Mouse (Mus musculus): Measurements from ENCODE around the gene Olfr777. TPM values are rescaled to one million over a fixed set of nuclear protein-coding genes. Genes with fewer than 3 reads are reported as not detected.
"Not testable (repeated sequence)": the region's sequence is repeated elsewhere in the genome, so short reads cannot be mapped to it uniquely, and the experiment has no call there.

The Olfr777 gene
- not detected for total RNA-seq (2021)
- long read RNA-seq, experiment 1 = 0 reads
- long read RNA-seq, experiment 2 = 0 reads

DNA sequence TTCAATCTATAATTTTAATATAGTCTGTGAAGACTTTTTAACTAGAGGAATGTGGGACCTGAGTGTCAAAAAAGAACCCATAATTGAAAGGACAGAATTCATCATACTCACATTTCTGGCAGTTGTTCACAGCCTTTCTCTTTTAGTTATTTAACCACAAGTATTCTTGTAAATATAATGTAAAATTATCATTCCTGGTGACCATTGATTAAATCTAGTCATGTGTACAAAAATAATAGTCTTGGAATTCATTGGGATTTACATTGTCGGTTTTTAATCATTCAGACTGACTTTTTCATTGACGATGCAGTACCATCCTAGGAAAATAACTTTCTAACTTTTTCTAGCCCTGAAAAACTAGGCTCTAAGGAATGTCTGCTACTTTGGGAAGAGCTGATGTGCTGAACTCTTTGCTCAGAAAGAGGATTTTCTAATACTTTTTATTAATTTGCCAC, at the start of gene Olfr777:
Olfr777 (minus strand) TSS at position 405 of the 455 bp plus-strand sequence.
- no peak for DNase-seq (ENCODE audit: low spot score in 2 of 2)

DNA sequence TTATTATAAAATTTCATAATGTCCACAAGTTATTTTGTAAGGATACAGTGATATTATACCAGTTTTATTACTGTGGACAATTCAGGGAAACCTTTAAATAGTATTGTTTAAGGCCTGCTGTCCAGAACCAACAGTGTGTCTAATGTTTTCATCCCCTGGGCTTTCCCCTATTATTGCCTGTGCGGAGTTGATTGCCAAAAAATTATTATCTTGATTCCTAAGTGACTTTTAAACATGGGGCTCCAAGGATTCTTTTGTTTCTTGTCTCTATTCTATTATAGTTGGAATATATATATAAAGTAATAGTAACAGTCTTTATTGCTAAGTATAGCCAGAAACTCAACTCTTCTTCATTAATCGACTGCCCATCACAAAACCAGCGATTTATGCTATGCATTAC, 46.5 kb upstream of the Olfr777 start, which contains the start of gene Olfr780:
Olfr780 (plus strand) TSS at position 301 of the 400 bp plus-strand sequence.
- DNase-seq (ENCODE audit: low spot score in 2 of 2) = no peak

DNA sequence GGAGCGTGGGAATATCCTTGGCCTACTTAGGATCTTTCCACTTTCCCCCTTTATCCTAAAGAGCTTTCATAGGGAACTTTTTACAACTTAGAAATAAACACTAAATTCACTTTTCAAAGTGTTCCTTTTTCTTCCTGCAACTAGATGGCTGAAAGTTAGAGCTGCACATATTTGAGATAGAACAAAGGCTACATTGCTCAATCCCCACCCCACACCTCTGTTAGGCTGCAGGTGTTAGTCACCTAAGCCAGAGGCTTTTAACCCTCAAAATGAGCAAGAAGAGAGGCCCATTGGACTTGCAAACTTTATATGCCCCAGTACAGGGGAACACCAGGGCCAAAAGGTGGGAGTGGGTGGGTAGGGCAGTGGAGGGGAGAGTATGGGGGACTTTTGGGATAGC, 42.2 kb upstream of the Olfr777 start:
- not testable (repeated sequence) for DNase-seq (ENCODE audit: low spot score in 2 of 2)

DNA sequence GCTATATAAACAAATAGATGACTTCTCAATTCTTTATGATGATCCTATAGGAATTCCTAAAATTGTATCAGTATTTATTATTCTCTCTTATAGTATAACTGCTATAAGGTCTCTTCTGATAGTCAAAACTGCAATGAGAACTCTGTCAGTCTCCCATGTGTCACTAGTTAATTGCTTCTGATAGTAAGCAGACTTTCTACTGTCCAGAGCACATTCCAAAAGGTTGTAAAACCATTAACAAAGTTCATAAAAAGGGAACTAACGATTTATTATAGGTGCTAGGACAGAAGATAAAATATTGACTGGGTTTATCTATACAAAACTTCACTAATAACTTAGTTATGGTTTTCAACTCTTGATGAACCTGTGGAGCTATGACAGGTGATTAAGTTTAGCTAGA, 41.7 kb upstream of the Olfr777 start:
- DNase-seq (ENCODE audit: low spot score in 2 of 2) = not testable (repeated sequence)

DNA sequence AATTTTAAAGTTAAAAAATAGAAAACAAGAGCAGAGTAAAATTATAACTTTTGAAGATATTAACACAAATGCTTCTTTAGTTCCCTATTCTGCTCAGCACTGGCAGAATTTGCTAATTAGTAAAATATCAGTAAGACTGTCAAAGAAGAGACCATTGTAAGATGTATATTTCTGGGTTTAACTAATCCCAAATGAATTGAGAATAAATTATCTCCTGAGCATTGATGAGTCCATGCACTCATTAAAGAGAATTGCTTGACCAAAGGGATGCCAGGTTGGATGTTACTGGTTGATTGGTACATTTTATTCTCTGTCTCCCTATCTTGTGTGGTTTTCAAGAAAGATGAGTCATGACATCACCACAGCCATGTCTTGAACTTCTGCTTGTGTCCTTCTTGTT, 12.5 kb downstream of the Olfr777 start, which contains the start of gene Olfr776:
Olfr776 (plus strand) TSS at position 301 of the 400 bp plus-strand sequence.
- DNase-seq (ENCODE audit: low spot score in 2 of 2) = no peak

DNA sequence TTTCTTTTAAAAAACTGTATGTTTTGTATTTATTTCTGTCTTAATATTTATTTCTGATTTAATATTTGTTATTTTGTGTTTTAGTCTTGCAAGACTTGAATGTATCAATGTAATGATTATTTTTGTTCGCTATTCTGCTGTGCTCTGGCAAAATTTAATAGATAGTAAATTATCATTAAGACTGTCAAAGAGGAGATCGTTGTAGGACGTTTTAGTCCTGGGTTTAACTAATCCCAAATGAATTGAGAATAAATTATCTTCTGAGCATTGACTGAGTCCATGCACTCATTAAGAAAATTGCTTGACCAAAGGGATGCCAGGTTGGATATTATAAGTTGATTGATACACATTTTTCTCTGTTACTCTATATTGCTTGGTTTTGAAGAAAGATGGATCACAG, 23.2 kb downstream of the Olfr777 start, which contains the start of gene Olfr775:
Olfr775 (plus strand) TSS at position 301 of the 400 bp plus-strand sequence.
- DNase-seq (ENCODE audit: low spot score in 2 of 2) = no peak

DNA sequence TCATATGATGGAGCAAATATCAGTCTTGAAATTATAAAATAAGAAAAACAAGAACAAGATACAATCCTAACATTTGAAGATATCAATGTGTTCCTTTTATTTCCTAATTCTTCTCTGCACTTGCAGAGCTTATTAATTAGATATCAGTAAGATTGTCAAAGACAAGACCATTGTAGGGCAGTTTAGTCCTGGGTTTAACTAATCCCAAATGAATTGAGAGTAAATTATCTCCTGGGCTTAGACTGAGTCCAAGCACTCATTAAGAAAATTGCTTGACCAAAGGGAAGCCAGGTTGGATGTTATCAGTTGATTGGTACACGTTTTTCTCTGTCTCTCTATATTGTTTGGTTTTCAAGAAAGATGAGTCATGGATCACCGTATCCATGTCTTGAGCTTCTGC, 35.4 kb downstream of the Olfr777 start, which contains the start of gene Olfr774:
Olfr774 (plus strand) TSS at position 301 of the 400 bp plus-strand sequence.
- no peak for DNase-seq (ENCODE audit: low spot score in 2 of 2)

DNA sequence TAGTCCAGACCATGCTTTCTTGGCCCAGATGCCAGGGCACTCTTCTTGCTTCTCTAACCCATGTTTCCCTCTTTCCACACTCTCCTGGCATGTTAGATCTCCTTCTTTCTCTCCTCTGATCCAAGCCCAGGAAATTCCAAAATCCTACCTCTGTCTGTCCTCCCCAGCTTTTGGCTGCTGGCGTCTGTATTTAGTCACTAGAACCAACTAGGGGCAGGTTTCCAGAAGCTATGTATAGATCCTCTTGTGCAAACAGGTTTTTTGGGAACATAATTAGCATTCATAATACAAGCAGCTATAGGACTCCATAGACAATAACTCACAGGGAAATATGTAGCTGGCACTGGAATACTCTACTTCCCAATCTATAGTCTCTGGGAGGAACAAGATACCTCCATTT, 40.5 kb downstream of the Olfr777 start:
- no peak for DNase-seq (ENCODE audit: low spot score in 2 of 2)

Other genes starting within 250 kb of the Olfr777 start
- not detected for gene Olfr764-ps1, start 231.6 kb downstream of the Olfr777 start, total RNA-seq (2021)
- not detected for gene Olfr765, start 221.5 kb downstream of the Olfr777 start, total RNA-seq (2021)
- not detected for gene Olfr766-ps1, start 202.5 kb downstream of the Olfr777 start, total RNA-seq (2021)
- gene Olfr767, start 188.6 kb downstream of the Olfr777 start, total RNA-seq (2021) = not detected
- not detected for gene Olfr768, start 172.1 kb downstream of the Olfr777 start, total RNA-seq (2021)
- not detected for gene Olfr769, start 153.6 kb downstream of the Olfr777 start, total RNA-seq (2021)
- not detected for gene Olfr770, start 132.5 kb downstream of the Olfr777 start, total RNA-seq (2021)
- not detected for gene Olfr771, start 106.7 kb downstream of the Olfr777 start, total RNA-seq (2021)
- gene Olfr772, start 93.6 kb downstream of the Olfr777 start, total RNA-seq (2021) = not detected
- not detected for gene Olfr773, start 84.1 kb downstream of the Olfr777 start, total RNA-seq (2021)
- not detected for gene Olfr774, start 35.3 kb downstream of the Olfr777 start, total RNA-seq (2021)
- not detected for gene Olfr775, start 23.1 kb downstream of the Olfr777 start, total RNA-seq (2021)
- not detected for gene Olfr776, start 12.4 kb downstream of the Olfr777 start, total RNA-seq (2021)
- not detected for gene Olfr780, start 46.6 kb upstream of the Olfr777 start, total RNA-seq (2021)
- gene Olfr781, start 57.4 kb upstream of the Olfr777 start, total RNA-seq (2021) = not detected
- gene Olfr782, start 77.4 kb upstream of the Olfr777 start, total RNA-seq (2021) = not detected
- gene Olfr784, start 112.6 kb upstream of the Olfr777 start, total RNA-seq (2021) = under 1 TPM in 1 of 2 experiments, not detected in 1; 0.08 TPM
- gene Olfr785, start 133.9 kb upstream of the Olfr777 start, total RNA-seq (2021) = not detected
- gene Olfr786, start 155.8 kb upstream of the Olfr777 start, total RNA-seq (2021) = not detected
- gene Olfr787, start 190.4 kb upstream of the Olfr777 start, total RNA-seq (2021) = not detected
- gene Olfr788, start 199.5 kb upstream of the Olfr777 start, total RNA-seq (2021) = not detected
- gene Olfr789, start 213.3 kb upstream of the Olfr777 start, total RNA-seq (2021) = not detected
- not detected for gene Olfr790, start 227.0 kb upstream of the Olfr777 start, total RNA-seq (2021)